Mouse (Mus musculus) B cell, adult 2 months (primary cell): ENCODE results near the gene Lmod1.

Source experiments
- DNase-seq, 2 experiments: peaks; one replicate each; pipeline ENCODE4 v3.0.0; 2022

Lmod1 gene

DNA sequence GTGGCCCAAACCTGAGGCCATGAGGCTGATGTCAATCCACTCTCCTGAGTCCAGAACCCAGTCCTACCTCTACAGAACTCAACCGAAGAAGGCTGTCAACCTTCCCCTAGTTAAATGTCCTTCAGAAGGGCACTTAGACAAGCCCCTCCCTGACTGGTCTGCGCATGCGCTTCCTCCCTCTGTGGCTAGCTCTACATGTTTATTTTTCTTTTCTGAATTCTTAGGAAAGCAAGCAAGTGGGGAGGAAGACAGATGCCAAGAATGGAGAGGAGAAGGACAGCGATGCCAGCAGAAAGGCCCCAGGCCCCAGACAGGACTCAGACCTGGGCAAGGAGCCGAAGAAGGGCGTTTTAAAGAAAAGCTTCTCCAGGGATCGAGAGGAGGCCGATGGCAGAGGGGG is 38.8 kb downstream of the Lmod1 start:
- no peak for DNase-seq

GRCm38 (mm10) chr1:135366380-135366779 is 41.8 kb downstream of the Lmod1 start:
- no peak for DNase-seq

DNA sequence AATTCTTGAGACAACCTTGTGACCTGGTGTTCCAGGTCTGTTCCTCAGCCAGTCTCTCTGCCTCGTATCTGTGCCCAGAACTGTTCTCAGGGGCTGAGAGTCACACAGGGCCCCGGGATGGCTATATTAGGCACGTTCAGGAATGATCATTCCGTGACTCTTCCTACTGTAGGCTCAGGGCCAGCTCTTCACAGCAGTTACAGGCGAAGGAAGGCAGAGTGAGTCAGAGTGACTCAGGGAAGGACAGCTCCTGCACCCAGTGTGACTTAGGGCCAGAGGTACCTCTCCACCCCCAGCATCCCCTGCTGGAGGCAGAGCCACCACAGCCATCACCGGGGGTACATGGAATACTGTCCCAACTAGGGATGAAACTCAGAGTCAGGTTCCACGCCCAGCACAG is 42.4 kb downstream of the Lmod1 start:
- DNase-seq: no peak

DNA sequence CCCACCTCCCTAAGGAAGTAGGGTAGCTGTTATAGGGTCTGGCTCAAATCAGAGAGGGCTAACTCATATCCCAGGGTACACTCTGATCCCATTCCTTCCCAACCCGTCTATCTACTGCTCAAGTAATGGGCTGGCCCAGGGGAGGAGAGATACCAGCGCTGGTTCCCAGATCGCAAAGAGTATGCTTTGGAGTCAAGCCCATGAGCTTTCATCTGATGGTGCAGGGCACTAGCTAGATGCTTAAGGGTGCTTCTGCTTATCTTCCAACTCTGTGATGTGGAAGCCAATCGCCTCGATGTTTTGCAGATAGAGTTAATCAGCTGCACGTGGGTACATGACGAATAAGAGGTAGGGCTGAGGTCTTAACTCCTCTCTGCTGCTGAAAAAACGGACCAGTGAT is 43.0 kb downstream of the Lmod1 start:
- DNase-seq: no peak

DNA sequence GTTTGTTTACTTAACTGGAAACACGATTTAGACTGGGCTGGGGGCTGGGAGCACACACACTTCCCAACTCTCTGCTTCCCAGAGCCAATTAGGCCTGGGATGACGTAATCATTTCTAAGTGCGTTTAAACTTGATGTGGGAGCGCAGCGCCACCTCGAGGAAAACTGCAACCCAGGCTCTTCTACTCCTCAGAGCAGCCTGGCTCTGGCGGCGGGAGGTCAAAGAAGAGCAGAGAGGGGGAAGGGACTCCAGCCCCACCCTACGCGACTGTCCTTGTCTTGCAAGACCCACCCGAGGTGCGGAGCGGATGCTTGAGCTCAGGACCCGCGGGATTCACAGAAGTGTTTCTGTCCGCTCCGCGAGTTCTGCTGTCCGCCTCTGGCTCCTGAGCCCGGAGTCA is 43.6 kb downstream of the Lmod1 start:
- peak; percentile 58 to 59 for DNase-seq

DNA sequence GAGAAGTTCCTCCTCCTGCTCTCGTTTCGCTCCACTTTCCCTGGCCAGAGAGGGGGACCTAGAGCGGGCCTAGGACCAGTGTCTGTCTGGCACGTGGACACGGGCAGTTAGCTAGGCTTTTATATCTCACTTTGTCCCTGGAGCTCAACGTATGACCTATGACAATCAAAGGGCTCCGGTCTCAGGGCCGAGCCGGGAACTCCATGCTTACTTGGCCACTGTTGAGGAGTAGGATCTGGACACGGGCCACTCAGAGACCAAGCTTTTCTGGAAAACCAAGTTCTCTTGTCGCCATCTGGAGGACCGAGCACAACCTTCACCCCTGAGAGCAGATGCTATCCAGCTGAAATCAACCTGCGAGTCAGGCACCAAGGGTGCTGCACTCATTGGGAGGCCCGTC is 44.4 kb downstream of the Lmod1 start:
- DNase-seq: peak in 1 of 2 experiments; percentile 13

- DNase-seq: no peak
Observed at GRCm38 (mm10) chr1:135369415-135369814, 44.8 kb downstream of the Lmod1 start.

DNA sequence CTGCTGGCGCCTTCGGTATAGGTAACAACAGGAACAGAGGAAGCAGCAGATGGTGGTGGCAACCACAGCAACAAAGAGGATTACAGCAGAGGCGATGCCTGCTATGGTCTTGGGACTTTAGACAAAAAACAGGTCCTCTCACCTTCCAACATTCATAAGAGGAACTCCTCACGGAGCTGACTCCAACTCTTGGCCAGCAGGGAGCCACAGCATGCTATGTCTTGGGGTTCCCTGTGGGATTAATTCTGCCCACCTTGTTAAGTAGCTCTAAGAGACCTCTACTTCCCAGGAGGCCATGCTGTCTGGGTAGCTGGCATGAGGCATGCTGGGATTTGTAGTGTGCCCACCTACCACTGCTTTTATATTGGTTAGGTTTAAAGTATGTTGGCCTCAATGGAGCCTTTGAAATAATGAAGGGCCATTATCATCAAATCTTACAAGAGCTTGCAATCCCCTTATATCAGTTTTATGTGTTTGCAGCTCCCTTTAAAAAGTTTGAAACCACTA is 48.6 kb downstream of the Lmod1 start:
- no peak for DNase-seq

DNA sequence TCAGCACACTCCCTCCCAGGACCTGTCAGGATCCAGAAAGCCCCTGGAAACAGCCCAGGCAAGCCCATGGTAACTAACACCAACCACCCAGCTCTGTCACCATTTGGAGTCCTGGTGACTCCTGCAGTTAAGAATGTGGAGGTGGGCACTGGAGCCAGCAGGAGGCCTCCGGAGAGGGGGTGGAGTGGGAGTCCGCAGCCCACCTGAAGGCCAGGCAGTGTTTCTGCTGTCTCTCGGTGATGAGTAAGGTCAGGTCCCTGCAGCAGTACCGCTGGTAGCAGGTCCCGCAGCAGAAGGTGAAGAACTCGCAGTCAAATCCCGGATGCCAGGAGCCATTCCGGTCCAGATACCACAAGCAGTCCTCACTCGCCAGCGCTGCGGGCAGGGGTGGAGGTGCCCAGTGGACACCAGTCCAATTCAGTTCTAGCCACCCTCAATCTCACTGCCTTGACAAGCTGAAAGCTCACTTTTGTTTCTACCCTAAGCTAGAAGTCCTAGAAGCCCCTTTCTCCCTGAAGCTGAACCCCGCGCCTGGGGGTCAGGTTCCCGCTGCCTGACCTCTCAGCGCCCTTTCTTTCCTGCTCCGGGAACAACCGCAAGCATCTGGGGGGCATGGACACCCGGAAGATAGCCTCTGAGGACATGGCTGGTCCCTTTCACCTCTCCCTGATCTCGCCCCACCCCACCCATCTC is 49.7 kb downstream of the Lmod1 start:
- no peak for DNase-seq

DNA sequence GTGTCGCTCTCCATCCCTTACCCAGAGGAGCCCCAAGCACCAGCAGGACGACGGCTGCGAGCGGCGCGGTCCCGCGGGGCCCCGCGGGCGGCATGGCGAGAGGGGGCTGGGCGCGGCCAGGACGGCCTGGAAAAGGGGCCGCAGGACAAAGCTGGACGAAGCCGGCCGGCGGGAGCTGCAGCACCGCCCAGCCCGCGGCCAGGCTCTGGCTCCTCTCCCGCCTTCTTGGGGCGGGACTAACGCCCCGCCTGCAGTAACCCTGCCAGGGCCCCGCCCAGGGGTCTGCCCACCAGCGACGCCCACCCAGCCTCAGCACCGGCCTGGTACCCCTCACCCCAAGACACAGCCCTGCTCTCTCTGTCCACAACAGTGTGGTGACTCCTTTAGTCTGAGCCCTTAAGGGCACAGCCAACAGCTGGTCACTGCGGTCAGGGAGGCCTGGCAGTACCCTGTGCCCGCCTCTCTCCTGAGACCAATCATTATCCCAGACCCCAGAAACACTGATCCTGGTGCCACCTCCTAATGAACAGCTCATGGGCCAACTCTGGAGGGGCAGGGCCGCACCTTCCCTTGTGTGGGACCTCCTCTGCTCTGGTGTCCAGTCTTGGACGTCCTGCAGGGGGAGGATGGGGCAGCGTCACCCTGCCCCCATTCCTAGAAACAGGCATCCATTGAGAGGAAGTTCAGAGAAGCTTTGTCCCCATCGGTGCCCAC is 50.4 kb downstream of the Lmod1 start, which contains the start of gene Shisa4:
TSS of gene Shisa4 (minus strand) at position 370 of the 714 bp plus-strand sequence.
- no peak for DNase-seq

GRCm38 (mm10) chr1:135378576-135378975 is 54.0 kb downstream of the Lmod1 start:
- no peak for DNase-seq

GRCm38 (mm10) chr1:135379048-135379447 is 54.4 kb downstream of the Lmod1 start:
- no peak for DNase-seq

- DNase-seq: no peak
Observed at GRCm38 (mm10) chr1:135380071-135380991, 55.7 kb downstream of the Lmod1 start.

- peak; percentile 19 for DNase-seq
Observed at GRCm38 (mm10) chr1:135381560-135381959, 57.0 kb downstream of the Lmod1 start.

- no peak for DNase-seq
Observed at GRCm38 (mm10) chr1:135384171-135384570, 59.6 kb downstream of the Lmod1 start.

GRCm38 (mm10) chr1:135385161-135385560 is 60.6 kb downstream of the Lmod1 start:
- DNase-seq: no peak

DNA sequence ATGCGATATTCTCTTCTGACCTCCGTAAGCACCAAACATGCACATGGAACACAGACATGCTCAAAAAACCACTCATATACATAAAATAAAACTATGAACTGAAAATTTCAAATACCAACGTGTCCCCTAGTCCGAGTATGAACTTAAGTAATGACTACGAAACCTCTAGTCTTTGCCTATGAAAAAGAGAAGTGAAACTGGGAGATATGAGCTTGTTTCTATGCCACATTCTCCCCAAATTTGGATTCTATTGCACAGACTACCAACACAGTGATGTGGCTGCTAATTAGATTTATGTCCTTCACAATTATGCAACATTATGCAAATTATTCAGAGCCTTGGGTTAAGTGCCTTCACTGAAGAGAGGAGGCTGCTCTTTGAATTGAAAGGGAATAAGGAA is 74.9 kb downstream of the Lmod1 start:
- DNase-seq: peak; percentile 2 to 9

- no peak for DNase-seq
Observed at GRCm38 (mm10) chr1:135401452-135402110, 77.0 kb downstream of the Lmod1 start.

DNA sequence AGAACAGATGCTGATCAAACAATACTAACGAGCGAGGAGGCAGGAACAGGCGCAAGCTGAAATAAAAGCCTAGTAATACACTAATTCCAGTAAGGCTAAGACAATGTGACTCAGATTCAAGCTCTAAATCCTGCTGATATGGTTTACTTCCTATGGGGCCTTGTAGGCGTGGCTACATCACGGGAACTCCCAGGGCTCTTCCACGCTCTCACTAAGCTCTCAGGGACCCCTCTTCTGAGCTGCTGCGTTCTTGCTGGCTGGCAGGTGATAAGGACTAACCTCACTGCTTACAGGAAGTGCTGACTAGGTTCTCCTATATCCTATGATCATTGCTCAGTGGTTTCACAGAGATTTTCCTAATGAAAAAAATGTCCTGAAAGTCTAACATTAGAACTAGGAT is 80.7 kb downstream of the Lmod1 start:
- no peak for DNase-seq

- DNase-seq: no peak
Observed at GRCm38 (mm10) chr1:135408973-135409372, 84.4 kb downstream of the Lmod1 start.

- DNase-seq: no peak
Observed at GRCm38 (mm10) chr1:135410967-135411366, 86.4 kb downstream of the Lmod1 start.

DNA sequence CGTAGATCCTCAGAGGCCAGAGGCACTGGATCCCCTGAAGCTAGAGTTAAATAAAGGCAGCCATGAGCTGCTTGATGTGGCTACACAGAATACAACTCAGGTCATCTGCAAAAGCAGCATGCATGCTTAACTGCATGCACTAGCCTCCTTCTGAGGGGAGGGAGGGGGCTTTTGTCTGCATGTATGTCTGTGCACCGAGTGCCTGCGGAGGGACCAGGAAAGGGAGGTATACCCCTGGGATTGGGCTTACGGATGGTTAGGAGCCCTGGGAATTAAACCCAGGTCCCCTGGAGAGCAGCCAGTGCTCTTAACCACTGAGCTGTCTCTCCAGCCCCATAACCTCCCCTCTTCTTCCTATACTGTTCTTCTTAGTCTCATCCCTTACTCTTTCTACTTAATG is 87.5 kb downstream of the Lmod1 start:
- DNase-seq: no peak

- DNase-seq: no peak
Observed at GRCm38 (mm10) chr1:135413996-135414395, 89.4 kb downstream of the Lmod1 start.
